Mouse (Mus musculus) lung, adult 2 months (tissue): ENCODE results near the gene Irf3. TPM values are rescaled to one million over a fixed set of nuclear protein-coding genes. Genes with fewer than 3 reads are reported as not detected.
A peak's percentile ranks its signal among the peaks of the same experiment; 100 is the strongest.

ENCODE experiments used
- DNase-seq: peaks from one replicate; pipeline ENCODE4 v3.0.0; 2022
- H3K4me1 ChIP-seq: fragments of 200-500 bp; 2 replicates; pipeline ENCODE4 v1.6.1; 2011; ENCODE audit warnings: low read length; ENCODE audit not compliant: control insufficient read depth, insufficient read depth
- H3K4me3 ChIP-seq: fragments of 200-500 bp; replicated peaks from 2 replicates; pipeline ENCODE3; 2011; ENCODE audit warnings: low read depth, mild to moderate bottlenecking, control low read depth, low read length; ENCODE audit errors: extremely low read depth
- CTCF ChIP-seq: fragments of 200-500 bp; IDR thresholded peaks from 2 replicates; pipeline ENCODE4 v1.5.1; 2011; ENCODE audit warnings: mild to moderate bottlenecking, low read length, control low read depth; ENCODE audit not compliant: insufficient read depth
- POLR2A ChIP-seq: fragments of 200-500 bp; IDR thresholded peaks from 2 replicates; pipeline ENCODE4 v1.6.1; 2011; ENCODE audit warnings: low read depth, mild to moderate bottlenecking, control low read depth, low read length, borderline replicate concordance; ENCODE audit errors: extremely low read depth
- WGBS: fragments of 180-500 bp; shearing (Covaris S2); methylation state at CpG from one replicate; pipeline ENCODE4 v1.1.7; 2018; 5-methylcytosine and 5-hydroxymethylcytosine counted together
- polyA plus RNA-seq: library from polyadenylated mRNA; depleted of rRNA; stranded (reverse); fragments of >200 nt; gene quantifications from 2 replicates; pipeline ENCODE4 v1.2.3, GENCODE M21; 2012; rRNA removed

Gene Irf3
- polyA plus RNA-seq, 1 experiment, result 130 TPM

DNA sequence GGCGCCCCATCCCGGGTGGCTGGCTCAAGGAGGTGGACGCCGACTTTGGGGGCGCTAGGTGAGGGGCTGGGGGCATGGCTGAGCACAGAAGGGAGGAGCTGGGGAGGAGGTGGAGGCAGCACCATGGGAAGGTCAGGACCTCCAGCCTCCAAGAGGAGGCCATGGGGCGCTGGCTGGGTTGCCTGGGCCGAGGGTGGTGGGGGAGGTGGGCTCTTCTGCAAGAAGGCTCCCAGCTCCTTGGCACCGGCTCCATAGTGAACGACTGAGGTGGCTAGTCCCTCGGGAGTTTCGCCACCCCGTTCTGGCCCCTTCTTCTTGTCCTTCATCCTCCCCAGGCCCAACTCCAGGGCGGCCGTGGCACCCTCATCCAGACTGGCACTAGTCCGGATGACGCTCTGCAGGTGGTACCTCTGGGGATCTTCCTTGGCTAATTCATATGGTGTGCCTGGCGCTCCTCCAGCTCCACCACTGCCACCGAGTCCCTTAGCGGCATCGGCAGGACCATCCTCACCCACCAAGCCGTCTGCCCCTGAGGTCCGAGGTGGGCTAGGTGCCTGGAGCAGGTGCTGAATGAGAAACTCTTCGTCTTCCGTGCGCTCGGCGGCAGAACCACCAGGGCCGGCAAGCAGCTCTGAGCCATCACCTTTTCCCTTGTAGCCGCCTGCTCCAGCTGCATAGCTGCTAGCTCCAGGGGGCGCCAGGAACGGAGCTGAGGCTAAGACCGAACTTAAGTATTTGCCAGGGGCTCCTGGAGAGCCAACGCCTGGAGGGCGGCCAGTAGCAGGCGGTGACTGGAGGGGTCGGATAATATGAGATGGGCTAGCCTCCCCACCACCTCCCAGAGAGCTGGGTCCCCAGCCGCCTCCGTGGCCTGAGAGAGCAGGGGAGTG, 50.8 kb downstream of the Irf3 start:
- DNase-seq, result no peak
- H3K4me1 ChIP-seq, result peaks cover 8% of the 10 kb centered on the region
- no peak for TF ChIP-seq POLR2A
- TF ChIP-seq CTCF, result no peak
- H3K4me3 ChIP-seq, result no peak overlapping the region
- 85% methylated on average over 38 of the region's 38 CpGs for WGBS

DNA sequence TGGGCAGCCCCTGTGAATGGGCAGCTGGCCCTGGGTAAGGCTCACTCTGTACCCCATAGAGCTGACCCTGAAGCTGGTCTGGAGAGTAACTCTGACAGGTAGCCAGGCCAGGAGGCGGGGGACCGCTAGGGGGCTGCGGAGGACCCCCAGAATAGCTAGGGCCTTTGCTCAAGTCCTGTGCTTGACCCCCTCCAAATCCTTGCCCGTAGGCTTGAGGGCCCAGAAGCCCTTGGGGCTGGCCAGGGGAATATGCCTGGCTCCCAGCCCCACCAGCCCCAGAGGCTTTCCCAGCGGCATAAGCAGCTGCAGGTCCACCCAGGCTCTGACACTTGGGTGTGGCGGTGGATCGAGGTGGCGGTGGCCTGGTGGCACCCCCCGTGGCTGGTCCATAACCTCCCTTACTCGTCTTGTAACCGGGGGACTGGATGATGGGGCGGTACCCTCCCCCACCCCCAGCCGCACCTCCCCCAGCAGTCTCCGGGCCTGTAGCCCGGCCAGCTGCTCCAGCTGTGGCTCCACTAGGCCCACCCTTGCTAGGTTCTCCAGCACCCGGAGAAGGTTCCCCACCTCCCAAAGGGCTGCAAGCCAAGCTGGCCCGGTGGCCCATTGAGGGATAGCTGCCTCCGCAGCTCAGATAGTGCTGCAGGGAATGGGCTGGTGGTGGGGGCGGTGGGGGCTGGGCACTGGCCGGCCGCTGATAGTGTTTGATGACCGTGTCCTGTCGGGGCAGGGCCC, 51.6 kb downstream of the Irf3 start:
- 86% methylated on average over 23 of the region's 23 CpGs for WGBS
- Histone ChIP-seq H3K4me3 (no peak overlapping the region), H3K4me1 (peaks cover 8% of the 10 kb centered on the region)
- no peak for DNase-seq
- no peak for TF ChIP-seq POLR2A
- no peak for TF ChIP-seq CTCF

DNA sequence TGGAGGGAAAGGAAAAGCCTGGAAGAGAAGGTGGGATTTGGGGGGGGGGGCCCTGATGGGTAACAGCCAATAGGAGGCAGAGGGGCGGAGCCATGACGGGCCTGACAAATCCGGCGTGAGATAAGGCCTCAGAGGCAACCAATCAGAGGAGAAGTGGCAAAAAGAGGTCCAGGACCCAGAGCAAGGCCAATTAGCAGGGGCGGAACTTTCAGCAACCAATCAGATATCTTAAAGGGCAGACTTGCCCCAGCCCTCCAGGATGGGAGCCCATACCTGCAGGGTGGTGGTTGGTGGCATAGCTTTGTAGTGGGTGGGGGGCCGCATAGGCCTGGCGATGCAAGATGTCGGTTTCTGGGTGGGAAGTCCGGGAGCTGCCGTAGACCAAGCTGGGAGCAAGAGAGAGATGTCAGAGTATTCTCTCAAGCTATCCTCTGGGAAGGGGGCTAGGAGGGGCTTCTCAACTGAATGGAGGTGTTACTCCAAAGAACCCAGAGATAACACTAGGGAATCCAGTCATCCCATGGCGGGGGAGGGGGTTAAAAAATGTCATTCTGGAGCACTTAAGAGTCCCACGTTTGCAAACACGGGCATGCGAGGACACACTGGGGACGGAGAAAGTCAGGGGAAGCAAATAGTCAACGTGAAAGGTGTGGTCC, 53.6 kb downstream of the Irf3 start:
- WGBS, result 28% methylated on average over 16 of the region's 16 CpGs
- TF ChIP-seq CTCF (no peak), POLR2A (no peak)
- Histone ChIP-seq H3K4me1 (peaks cover 8% of the 10 kb centered on the region), H3K4me3 (peak overlapping the region; percentile 25)
- peak; percentile 31 for DNase-seq

DNA sequence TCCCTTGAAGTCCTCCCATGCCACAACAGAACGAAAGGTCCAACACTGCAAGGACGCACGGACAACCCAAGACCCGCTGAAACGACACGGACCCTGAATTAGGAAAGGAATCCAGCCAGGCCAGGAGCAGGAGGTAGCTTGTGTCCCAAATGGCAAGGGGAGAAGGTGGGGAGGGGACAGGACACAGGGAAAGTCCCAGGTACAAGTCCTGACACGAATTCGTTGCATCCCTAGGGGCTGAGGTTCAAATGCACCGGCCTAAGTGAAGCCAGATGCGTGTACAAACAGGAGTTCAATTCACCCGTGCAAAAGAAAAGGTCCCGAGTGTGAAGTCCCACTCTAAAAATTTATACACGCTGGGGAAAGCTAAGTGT, 54.1 kb downstream of the Irf3 start:
- H3K4me3 ChIP-seq, result peak overlapping the region; percentile 25
- peaks cover 8% of the 10 kb centered on the region for H3K4me1 ChIP-seq
- WGBS, result 13% methylated on average over 13 of the region's 13 CpGs
- TF ChIP-seq CTCF, result no peak
- TF ChIP-seq POLR2A, result no peak
- DNase-seq, result no peak

Other genes starting within 250 kb of the Irf3 start
- gene Vrk3, start 249.2 kb upstream of the Irf3 start, polyA plus RNA-seq, result 42.0 and 51.9 TPM in 2 replicates
- gene Zfp473, start 246.6 kb upstream of the Irf3 start, polyA plus RNA-seq, result 0.15 and 0.18 TPM in 2 replicates
- 42.9 and 44.1 TPM in 2 replicates for gene Nup62, start 181.6 kb upstream of the Irf3 start, polyA plus RNA-seq
- 6.5 and 7.6 TPM in 2 replicates for gene Il4i1, start 181.3 kb upstream of the Irf3 start, polyA plus RNA-seq
- gene Atf5, start 181.0 kb upstream of the Irf3 start, polyA plus RNA-seq, result 191 and 231 TPM in 2 replicates
- gene Akt1s1, start 148.7 kb upstream of the Irf3 start, polyA plus RNA-seq, result 96.6 and 130 TPM in 2 replicates
- 95.7 and 114 TPM in 2 replicates for gene Tbc1d17, start 148.6 kb upstream of the Irf3 start, polyA plus RNA-seq
- gene Pnkp, start 140.5 kb upstream of the Irf3 start, polyA plus RNA-seq, result 57.2 and 62.0 TPM in 2 replicates
- 274 and 280 TPM in 2 replicates for gene Ptov1, start 127.9 kb upstream of the Irf3 start, polyA plus RNA-seq
- 133 and 233 TPM in 2 replicates for gene Med25, start 104.9 kb upstream of the Irf3 start, polyA plus RNA-seq
- gene Fuz, start 101.6 kb upstream of the Irf3 start, polyA plus RNA-seq, result 77.8 and 82.1 TPM in 2 replicates
- gene Ap2a1, start 68.2 kb upstream of the Irf3 start, polyA plus RNA-seq, result 94.8 and 101 TPM in 2 replicates
- gene Tsks, start 54.4 kb upstream of the Irf3 start, polyA plus RNA-seq, result 0.16 TPM in 1 of 2 replicates, not detected in the other
- 20.7 and 21.0 TPM in 2 replicates for gene Cpt1c, start 22.8 kb upstream of the Irf3 start, polyA plus RNA-seq
- 71.0 and 97.7 TPM in 2 replicates for gene Prmt1, start 11.1 kb upstream of the Irf3 start, polyA plus RNA-seq
- 37.1 and 38.3 TPM in 2 replicates for gene Bcl2l12, start 1.1 kb downstream of the Irf3 start, polyA plus RNA-seq
- gene Scaf1, start 18.7 kb downstream of the Irf3 start, polyA plus RNA-seq, result 76.2 and 76.8 TPM in 2 replicates
- gene Rras, start 20.3 kb downstream of the Irf3 start, polyA plus RNA-seq, result 233 and 237 TPM in 2 replicates
- 11.1 and 15.9 TPM in 2 replicates for gene Prr12, start 55.2 kb downstream of the Irf3 start, polyA plus RNA-seq
- 86.5 and 102 TPM in 2 replicates for gene Nosip, start 64.8 kb downstream of the Irf3 start, polyA plus RNA-seq
- 82.5 and 90.6 TPM in 2 replicates for gene Prrg2, start 65.0 kb downstream of the Irf3 start, polyA plus RNA-seq
- 172 and 174 TPM in 2 replicates for gene Rcn3, start 94.6 kb downstream of the Irf3 start, polyA plus RNA-seq
- 112 and 120 TPM in 2 replicates for gene Fcgrt, start 106.2 kb downstream of the Irf3 start, polyA plus RNA-seq
- gene Rps11, start 126.8 kb downstream of the Irf3 start, polyA plus RNA-seq, result 125 and 221 TPM in 2 replicates
- 1,255 and 1,630 TPM in 2 replicates for gene Rpl13a, start 131.1 kb downstream of the Irf3 start, polyA plus RNA-seq
- gene Gm45713, start 138.6 kb downstream of the Irf3 start, polyA plus RNA-seq, result 3.1 TPM in 2 replicates
- 151 and 195 TPM in 2 replicates for gene Flt3l, start 138.8 kb downstream of the Irf3 start, polyA plus RNA-seq
- gene Pih1d1, start 156.7 kb downstream of the Irf3 start, polyA plus RNA-seq, result 46.9 and 50.1 TPM in 2 replicates
- gene Aldh16a1, start 156.9 kb downstream of the Irf3 start, polyA plus RNA-seq, result 48.6 and 58.5 TPM in 2 replicates
- 2.4 and 2.7 TPM in 2 replicates for gene Slc17a7, start 166.3 kb downstream of the Irf3 start, polyA plus RNA-seq
- 0.44 and 0.53 TPM in 2 replicates for gene Gfy, start 181.9 kb downstream of the Irf3 start, polyA plus RNA-seq
- gene Pth2, start 183.3 kb downstream of the Irf3 start, polyA plus RNA-seq, result not detected in 2 replicates
- 3.3 and 4.1 TPM in 2 replicates for gene Ccdc155, start 207.2 kb downstream of the Irf3 start, polyA plus RNA-seq
- 1.4 and 5.2 TPM in 2 replicates for gene Dkkl1, start 214.5 kb downstream of the Irf3 start, polyA plus RNA-seq
- 37.6 and 44.1 TPM in 2 replicates for gene Tead2, start 218.1 kb downstream of the Irf3 start, polyA plus RNA-seq
- 82.1 and 84.1 TPM in 2 replicates for gene Cd37, start 241.5 kb downstream of the Irf3 start, polyA plus RNA-seq
- 0.12 TPM in 1 of 2 replicates, not detected in the other for gene Slc6a16, start 243.4 kb downstream of the Irf3 start, polyA plus RNA-seq